Mouse (Mus musculus): Measurements from ENCODE around the gene Tpcn2. TPM values are rescaled to one million over a fixed set of nuclear protein-coding genes. Genes with fewer than 3 reads are reported as not detected.

Tpcn2 gene
- polyA plus RNA-seq, 1 experiment, result 23.1 TPM

DNA sequence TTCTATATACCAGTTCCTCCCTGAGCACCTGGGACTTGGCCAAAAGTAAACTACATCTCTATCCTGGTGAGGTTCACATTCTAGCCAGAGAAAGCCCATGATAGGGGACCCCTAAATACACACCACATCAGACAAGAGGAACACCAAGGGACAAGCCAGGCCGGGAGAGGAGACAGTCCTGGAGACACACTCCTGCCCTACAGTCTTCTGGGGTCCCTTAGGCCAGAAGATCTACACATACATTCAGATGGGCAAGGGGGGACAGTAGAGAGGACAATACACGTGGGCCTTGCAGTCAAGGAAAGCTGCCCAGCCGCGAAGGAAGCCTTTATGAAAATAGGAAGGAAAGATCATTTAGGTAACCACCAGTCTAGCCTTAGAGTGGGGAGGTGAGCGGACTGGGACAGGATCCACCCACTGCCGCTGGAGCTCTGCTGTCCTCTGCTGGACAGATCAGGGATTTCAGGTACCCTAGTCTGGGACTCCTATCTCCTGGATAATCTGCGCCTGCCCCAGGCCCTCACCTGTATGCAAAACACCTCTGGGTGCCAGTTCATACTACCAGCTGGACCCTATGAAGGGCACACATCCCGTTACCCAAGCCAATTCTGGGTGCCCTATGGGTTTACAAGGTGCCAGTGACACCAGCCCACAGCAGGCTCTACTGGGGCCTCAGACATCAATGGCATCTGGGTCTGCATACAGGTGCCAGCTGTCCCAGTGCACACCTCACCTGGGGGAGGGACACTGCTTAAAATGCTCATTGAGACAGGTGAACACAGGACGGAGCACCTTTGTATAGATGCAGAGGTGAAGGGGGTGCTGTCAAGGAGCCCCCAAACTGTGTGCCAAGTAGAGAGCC, 40.7 kb downstream of the Tpcn2 start:
- DNase-seq (ENCODE audit: low read depth), result no peak

DNA sequence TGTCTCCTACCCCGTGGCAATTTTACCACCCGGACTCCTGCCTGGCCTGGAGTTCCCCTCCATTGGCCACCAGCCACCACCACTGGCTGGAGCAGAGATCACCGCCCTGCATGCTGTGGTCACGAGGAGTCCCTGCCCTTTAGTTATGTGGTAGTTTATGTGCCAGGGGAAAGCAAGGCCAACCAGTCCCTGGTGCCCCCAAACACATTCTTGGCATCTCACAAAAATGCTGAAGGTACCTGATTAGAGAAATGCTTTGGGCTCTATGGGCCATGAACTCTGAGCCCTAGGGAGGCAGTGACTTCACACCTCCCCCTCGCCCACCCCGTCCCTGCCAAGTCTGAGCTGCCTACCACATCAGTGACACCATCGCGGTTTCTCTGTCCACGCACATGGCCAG, 41.8 kb downstream of the Tpcn2 start:
- no peak for DNase-seq (ENCODE audit: low read depth)

DNA sequence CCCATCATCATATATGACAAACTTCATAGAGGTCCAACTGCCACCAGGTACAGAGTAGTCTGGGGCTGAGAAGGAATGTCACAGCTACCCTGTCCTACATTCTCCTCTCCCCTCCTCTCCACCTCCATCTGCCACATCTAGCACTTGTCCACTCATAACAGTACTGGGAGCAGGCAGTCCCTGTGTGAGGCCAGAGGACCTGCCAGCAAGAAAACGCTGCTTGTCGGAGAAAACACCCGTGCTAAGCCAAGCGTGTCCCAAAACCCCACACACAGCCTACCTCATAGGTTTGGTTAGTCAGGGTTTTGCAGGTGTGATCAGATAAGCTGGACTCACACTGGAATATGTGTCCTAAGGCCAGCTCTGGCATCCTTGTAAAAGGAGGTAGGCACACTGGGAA, 42.9 kb downstream of the Tpcn2 start:
- no peak for DNase-seq (ENCODE audit: low read depth)

DNA sequence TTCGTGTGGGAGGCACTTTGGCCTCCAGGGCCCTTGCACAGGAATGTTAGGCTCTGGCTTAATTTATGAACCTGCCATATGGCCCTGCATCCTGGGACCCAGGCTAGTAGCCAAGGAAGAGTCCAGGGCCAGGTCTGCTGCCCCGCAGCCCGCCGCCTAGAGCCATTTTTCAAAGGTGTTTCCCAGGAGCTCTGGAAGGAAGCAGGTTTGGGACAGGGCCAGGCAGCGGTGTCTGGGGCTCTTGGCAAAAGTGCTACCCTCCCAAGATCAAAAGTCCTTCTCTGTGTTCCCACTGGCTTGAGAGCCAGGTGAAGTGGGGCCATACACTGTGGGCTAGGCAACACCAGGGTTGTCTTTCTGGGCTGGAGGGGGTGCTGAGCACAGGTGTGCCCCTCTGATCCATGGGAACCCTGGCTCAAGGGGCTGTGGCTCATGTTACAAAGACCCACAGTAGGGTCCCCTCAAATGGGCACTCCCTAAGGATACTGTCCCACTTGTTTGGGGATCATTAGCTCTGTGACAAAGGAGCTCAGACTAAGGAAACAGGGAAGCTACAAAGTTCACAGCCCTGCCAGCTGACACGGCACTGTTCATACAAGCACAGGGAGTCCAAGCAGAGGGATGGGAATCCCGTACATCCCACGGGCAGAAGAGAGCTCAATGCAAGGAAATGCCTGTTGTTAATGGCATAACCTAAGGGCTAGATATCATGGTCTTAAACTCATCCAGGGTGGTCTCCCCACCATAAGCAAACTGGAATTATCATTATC, 43.9 kb downstream of the Tpcn2 start:
- no peak for DNase-seq (ENCODE audit: low read depth)

DNA sequence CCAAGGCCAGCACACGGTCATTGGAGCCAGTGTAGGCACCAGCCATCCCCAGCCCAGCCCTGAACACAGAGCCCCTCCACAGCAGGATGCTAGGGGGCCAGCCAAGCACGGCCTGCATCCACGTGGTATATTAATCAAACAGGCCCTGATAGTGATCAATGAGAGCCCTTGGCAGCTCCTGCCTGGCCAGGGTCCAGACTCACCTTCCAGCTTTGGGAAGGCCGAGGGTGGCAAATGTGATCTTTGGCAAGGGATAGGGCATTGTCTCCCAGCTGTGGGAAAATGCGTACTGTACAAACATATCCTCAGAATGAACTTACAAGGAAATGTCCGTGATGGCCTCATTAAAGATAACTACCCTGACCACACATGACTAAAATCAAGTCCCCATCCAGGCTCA, 44.7 kb downstream of the Tpcn2 start:
- peak; percentile 76 for DNase-seq (ENCODE audit: low read depth)

DNA sequence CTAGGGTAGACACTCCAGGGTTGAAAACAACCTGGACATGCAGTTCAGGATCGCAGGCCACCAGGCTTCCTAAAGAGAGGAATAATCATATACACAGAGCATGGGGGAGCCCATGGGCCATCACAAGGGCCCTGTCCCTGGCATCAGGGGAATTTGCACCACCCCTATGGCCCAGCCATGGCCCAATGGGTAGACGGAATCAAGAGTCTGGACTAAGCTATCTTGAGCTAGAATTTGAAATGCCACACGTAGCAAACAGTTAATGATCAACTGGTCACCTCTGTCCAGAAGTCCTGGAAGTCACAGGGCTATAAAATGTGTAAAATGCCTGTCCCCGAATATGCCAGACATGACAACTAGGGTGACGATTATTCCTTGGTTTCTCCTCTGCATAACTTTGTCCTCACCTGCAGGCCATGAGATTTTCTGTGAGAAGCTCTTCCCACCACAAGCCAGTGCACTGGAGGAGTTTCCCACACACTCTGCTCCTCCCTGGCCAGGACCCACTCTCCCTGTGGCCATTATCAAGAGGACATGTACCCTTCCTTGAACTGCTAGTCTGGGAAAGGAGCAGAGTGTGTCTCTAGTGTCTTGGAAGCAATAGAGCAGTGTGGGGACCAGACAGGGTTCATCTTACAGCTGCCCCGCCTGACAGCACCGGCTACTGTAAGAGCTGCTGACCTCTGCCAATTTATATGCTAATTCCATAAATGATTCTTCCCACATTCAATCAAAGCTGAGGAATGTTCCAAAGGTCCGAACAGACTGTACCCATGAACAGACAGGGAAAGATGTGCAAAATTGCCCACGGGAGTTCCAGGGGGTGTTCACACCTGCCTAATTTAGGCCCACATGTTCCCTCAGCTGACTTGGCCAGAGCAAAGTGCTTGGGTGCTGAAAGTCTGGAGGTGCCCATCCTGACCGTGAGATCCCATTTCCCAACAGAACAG, 48.7 kb downstream of the Tpcn2 start:
- DNase-seq (ENCODE audit: low read depth), result no peak

DNA sequence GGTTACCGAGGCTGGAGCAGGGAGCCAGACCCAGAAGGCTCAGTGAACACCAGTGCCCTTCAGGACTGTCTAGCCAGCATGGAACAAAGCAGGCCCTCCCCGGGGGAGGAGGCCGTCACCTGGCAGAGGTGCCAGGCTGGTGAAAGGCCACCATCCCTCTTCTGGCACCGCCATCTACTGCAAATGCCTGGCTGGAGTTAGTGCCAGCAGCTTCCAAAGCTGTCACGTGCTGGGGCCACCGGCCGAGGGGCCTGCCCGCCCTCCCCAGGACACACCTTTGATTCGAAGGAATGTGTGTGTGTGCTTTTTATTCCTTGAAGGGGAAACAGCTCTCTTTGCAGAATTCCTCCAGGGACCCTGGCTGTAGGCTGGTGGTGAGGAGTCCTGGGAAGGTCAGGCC, 52.2 kb downstream of the Tpcn2 start:
- no peak for DNase-seq (ENCODE audit: low read depth)

DNA sequence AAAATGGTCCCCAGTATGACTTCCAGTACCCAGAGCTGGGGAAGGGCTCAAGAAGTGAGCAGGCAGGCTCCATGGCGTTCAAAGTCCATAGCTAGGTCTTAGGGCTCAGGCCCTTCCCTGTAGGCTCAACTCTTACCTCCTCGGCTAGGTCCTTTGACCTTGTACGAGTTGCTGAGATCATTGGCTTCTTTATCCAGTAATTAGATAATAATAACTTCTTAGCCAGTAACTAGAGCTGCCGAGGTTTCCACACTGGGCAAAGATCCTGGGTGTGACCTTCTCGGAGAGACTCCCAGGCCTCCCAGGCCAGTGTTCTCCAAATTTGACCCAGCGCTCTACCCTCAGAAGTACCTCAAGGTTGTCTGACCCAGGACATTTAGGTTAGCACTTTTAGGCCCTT, 57.2 kb downstream of the Tpcn2 start:
- DNase-seq (ENCODE audit: low read depth), result no peak

DNA sequence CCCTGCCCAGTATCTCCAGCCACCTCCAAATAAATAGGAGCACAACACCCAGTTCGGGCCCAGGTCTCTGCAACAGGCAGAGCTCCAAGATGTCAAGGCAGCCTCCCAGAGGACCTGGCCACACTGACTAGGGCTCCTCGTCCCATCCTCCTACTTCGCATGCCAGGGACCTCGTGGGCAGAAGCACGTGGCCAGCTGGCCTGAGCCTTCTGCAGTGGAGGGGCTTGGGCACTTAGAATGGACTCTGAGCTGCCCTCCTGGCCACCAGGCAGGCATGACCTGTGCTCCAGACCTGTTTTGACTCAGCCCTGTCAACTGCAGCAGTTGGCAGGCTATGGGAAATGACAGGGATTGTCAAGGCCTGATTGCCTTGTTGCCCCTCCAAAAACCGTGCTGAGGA, 58.2 kb downstream of the Tpcn2 start:
- no peak for DNase-seq (ENCODE audit: low read depth)

DNA sequence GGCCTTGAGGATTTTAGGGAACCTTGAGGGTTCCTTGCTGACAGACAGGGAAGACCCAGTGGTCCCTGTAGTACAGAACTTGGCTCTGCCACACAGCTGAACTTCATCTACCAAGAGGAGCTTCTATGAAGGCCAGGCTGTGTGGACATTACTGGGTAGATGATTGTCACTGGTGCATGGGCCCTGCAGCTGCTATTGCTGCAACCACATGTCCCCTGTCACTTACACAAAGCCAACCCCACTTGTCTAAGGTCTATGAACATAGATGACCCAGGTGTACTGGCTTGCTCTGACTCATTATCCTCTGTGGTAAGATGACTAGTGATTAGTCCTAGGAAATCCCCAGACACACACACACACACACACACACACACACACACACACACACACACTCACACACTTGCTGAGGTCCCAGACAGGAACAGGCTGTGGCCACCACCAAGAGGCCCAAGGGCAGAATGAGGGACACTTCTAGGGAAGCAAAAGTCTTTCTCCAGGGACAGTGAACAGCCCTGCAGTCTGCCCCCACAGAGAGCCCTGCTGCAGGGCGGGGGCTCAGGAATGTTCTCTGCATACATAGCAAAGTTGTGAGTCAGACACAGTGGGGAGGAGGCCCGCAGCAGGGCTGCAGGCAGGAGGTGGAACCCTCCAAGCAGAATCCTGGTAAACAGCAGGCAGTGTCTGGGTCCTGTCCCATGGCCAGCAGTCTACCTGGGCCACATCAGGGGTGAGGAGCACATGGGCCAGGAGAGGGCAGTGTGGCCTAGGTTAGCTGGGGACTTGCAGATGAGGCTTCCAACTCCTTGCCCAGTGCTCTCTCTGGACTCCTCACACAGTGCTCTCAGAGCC, 61.7 kb downstream of the Tpcn2 start:
- DNase-seq (ENCODE audit: low read depth), result no peak

DNA sequence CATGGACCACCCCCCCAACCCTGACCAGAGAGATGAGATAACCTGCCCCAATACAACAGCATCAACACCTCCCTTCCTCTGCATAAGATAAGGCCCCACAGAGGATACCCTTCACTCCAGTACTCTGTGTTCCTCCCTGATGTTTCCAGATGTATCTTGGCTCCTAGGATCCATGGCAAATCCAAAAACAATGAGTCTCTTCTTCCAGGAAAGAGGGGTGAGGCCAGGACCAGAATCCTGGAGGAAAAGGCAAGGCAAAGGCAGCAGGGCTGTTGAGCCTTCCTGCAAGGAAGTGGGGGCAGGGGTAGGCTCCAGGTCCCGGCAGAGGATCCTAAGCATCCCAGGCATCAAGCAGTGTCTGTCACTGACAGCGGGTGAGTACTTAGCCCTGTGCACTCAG, 62.5 kb downstream of the Tpcn2 start:
- DNase-seq (ENCODE audit: low read depth), result no peak

DNA sequence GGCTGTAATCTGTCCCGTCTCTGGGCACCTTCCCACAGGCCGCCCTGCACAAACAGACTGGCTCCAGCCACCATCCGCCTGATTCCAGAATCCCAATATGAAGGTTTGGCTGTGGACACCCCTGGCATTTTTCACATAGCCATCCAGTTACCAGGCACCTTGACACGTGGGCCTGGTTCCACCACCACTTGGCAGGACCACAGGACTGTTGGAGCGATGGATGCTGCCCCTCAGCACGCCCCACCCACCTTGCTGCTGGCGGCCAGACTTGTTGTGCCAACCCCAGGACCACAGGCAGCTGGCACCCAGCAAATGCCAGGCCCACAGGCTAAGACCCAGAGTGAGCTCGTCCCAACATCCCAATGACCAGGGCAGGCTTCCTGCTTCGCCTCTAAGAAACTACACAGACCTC, 64.4 kb downstream of the Tpcn2 start:
- no peak for DNase-seq (ENCODE audit: low read depth)

DNA sequence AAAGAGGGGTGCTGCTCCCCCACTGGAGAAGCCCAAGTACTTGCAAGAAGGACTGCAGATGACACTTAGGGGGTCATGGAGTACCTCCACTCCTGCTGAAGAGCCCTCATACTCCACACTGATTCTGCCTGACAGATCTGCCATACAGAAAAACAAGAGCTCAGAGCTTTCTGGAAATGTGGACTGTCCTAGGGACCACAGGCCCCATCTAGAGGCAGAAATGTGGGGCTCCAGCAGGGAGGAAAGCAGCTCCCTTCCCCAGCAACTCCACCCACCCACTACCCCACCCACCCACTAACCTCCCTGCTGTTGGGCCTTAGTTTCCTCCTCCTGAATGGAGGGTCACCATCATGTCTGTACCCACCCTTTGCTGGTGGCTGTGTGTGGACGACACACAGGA, 67.2 kb downstream of the Tpcn2 start:
- no peak for DNase-seq (ENCODE audit: low read depth)

DNA sequence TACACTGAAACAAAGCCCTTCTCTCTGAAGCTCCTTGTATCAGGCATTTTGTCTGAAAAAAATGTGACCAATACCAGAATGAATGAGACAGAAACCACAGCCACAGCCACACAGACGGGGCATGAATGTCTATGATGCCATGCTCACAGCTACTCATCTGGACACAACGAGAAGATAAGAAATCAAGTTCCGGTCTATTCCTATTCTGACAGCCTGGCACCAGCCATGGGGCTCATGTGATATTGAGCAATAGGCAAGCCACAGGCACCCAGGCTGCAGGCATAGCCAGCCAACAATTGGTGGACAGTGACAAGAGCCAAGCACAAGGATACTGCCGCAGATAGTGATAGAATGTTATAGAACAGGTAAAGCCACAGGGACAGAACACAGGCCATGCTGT, 68.3 kb downstream of the Tpcn2 start:
- DNase-seq (ENCODE audit: low read depth), result no peak

DNA sequence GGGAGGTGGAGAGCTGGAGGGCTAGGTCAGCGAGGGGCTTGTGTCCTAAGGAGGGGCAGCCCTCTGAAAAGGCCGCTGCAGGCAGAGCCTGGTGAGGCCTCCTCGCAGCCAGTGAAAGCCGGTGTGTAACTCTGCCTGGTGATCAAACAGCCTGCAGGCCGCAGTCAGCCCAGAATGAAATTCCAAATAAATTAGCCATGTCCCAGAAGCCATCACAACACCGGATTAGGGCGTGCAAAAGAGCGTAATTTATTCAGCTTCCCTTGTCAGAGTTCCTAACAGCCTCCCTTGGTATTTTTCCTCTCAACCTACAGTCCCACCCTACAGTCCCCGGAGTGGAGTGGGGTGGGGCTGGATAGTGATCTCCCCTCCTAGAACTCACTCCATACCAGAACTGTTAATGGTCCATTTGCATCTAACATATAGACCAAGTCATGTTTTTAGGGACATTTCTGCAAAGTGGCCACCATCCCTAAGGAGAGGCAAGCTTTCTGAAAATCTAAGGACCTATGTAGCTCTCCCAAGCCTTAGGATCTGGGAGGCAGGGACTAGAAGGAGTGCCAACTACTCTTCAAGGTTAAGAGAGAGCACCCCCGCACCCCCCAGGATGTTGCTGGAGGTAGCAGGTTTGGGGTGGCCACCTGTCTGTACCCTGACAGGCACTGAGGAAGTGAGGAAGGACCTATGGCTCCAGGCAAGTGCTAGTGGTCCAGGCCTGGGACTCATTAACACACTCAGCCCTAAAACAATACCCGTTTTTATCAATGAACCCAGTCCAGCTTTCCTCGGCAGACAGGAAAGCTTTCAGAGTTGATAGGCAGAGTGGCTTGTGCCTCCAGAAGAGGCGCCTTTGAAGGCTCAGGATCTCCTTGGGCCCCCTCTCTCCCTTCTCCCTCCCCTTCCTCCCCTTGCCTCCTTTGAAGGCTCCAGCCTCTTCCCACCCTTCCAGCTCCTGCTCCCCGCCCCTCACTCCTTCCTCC, 71.8 kb downstream of the Tpcn2 start:
- no peak for DNase-seq (ENCODE audit: low read depth)

DNA sequence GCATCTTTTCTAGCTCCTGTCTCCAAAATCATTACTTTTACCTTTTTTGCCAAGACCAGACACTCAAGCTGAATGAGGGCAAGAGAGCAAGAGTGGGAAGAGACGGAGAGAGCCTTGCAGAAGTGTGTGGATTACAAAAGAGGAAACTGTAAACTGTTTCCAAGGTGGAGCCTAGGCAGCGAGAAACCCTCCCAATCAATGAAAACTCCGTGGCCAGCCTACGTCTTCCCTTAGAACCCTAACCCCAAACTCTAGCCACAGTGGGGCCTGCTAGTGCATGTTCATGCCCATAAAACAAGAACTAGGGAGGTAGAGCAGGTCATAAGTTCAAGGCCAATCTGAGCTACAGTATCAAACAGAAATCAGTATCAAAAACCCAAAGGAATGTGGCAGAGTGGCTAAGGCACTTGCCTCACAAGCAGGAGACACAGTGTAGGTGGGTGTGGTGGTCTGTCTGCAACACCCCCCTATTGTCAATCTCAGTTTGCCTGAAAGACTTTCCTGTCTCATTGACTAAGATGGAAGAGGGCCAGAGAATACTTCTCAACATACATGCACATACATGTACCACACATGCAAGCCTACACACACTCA, 73.2 kb downstream of the Tpcn2 start:
- no peak for DNase-seq (ENCODE audit: low read depth)

DNA sequence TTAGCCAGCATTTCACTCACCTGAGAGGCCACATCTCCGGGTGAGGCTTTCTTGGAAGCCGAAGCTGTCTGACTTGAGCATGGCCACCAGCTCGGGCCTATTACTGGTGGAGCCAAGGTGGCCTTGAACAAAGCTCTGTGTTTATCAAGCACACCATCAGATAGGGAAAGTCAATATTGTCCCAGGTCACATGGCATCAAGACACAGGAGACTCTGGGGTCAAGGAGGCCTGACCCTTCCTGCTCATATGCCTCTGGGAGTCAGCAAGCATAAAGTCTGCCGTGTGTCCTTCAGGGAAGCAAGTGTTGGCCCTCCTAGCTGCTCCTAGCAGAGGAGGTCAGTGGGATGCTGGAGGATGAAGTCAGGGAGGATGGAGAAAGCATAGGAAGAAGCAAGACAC, 75.8 kb downstream of the Tpcn2 start, which contains the start of gene 1810010D01Rik:
TSS of gene 1810010D01Rik (minus strand) at position 114 of the 400 bp plus-strand sequence.
- DNase-seq (ENCODE audit: low read depth), result no peak

DNA sequence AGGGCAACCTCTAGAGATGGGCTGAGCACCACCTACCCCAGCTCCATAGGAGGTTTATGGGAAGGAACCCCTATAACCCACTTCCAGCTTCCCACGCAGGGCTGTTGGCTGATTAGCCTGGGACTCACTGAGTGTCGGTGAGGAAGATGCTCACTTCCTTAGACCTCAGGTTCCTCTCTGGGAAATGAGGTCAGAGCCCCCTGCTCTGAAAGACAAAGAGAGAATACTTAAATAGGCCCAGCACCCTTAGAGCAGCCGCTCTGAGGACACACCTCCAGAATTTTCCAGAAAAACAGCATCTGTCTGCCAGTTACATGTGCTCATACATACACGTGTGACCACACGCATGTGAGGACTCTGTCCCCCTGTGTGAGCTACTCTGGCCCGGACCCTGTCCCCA, 77.0 kb downstream of the Tpcn2 start:
- no peak for DNase-seq (ENCODE audit: low read depth)

DNA sequence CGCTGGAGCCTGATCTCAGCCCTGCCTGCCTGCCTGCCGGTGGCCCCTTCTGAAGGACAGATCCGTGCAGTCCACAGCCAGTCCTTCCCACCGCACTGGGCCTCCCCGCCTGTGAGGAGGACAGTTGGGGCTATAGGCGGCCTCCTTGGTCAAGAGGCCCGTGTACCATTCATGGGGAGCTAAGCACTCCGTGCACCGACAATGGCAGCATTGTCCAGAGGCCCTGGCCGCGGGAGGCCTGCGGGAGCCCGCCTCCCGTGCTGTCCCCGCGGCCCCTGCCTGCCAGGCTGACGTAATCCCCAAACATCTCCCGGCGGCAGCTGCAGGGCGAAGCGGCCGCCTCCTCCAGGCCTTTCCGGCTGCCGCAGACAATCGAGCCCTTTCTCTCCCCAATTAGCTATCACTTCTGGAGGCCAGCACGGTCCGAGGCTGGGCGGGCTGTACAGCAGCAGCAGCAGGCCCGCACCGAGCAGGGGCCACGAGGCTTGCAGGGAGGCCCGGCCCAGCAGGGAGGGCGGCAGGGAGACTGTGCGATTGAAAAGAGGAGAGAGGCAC, 77.7 kb downstream of the Tpcn2 start:
- DNase-seq (ENCODE audit: low read depth), result no peak
